Mouse (Mus musculus) bone marrow macrophage, adult 2 months (primary cell): ENCODE results near the gene Serpinh1. TPM values are rescaled to one million over a fixed set of nuclear protein-coding genes. Genes with fewer than 3 reads are reported as not detected.

Experiments used
- H3K27ac ChIP-seq: 2 replicates; pipeline ENCODE4 v1.5.1; 2012; ENCODE audit warnings: low read depth, low read length; ENCODE audit not compliant: insufficient read depth
- H3K4me1 ChIP-seq: 2 replicates; pipeline ENCODE4 v1.6.1; 2012; ENCODE audit warnings: low read length; ENCODE audit not compliant: control insufficient read depth, insufficient read depth
- H3K4me3 ChIP-seq: 2 replicates; pipeline ENCODE4 v1.5.1; 2012; ENCODE audit warnings: mild to moderate bottlenecking, low read length, moderate library complexity; ENCODE audit not compliant: insufficient read depth
- CTCF ChIP-seq: IDR thresholded peaks from 2 replicates; pipeline ENCODE4 v1.5.1; 2012; ENCODE audit warnings: low read depth, mild to moderate bottlenecking, low read length, moderate library complexity
- POLR2A ChIP-seq: IDR thresholded peaks from 2 replicates; pipeline ENCODE4 v1.6.1; 2012; ENCODE audit warnings: mild to moderate bottlenecking, low read depth, low read length, borderline replicate concordance
- polyA plus RNA-seq: library from polyadenylated mRNA; stranded (reverse); fragments of >200 nt; gene quantifications from 2 replicates; pipeline ENCODE4 v1.2.4, GENCODE M21; 2012; ENCODE audit not compliant: missing spikeins, insufficient read depth, insufficient read length

Serpinh1 gene
- 7.2 and 8.5 TPM in 2 replicates for polyA plus RNA-seq

DNA sequence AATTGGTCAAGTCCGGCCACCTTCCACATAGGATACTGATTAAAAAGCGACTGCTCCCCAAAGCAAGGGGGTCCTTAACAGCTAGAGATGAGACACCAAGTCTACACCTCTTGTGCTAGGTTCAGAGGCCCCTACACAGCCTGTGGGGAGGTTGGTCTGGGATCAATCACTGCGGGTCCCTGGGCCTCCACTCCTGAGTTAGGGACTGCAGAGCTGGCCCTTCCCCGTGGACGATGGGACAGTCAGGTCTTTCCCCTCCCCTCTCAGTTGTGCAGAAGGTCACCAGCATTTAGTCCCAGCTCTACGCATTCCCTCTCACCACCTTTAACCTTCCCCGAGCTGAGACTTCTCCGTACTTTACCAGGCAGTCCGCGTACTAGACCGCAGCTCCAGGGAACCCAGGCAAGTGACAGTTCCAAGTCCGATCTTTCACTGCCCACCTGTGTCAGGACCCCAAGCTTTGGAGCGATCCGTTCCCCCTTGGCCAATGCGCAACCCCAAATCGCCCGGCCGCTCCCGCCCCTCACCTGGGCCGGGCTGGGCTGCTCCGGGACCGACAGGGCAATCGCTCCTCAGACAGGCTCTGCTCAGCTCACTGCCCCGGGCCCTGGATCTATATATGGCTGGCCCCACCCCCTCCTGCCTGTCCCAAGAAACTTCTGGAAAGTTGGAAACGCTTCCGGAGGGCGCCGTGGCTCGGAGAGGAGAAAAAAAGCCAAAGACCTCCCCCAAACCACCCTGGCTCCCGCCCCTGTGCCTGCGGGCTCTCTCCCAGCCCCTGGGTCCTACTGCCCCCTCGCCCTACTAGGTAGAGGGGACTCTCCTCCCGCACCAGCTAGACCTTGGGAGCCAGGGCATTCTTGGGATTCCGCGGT lies at the start of gene Serpinh1:
Serpinh1 (minus strand) TSS at position 714 of the 875 bp plus-strand sequence.
- H3K4me3 ChIP-seq, result no peak within 1 kb of the TSS
- no peak within 1 kb of the TSS for H3K27ac ChIP-seq
- TF ChIP-seq CTCF (no peak), POLR2A (no peak)
- H3K4me1 ChIP-seq, result peaks cover 7% of the 10 kb centered on the region; the same call in 1 of the 2 replicates

DNA sequence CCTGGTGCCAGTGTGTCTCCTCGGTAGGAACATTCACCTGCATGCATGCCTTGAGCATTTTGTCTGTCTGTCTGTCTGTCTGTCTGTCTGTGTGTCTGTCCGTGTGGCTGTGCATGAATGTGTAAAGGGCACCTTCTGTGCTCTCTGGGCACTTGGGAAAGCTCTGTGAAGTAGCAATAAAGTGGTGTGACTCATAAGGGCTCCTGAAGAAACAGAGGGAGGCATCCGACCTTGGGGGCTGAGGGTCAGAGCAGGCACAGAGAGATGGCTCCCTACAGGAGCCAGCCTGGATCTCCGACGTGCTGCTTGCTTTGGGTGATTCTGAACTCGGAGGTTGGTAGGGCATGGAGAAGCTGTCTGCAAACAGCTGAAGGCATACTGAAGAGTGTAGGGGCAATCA lies 49.4 kb upstream of the Serpinh1 start:
- peaks cover 50% of the 10 kb centered on the region for H3K4me1 ChIP-seq
- no peak overlapping the region for H3K4me3 ChIP-seq
- 0 out of 2 replicates have a peak overlapping the region, but pooled peaks have one; percentile 38 for H3K27ac ChIP-seq
- TF ChIP-seq POLR2A (no peak), CTCF (no peak)

DNA sequence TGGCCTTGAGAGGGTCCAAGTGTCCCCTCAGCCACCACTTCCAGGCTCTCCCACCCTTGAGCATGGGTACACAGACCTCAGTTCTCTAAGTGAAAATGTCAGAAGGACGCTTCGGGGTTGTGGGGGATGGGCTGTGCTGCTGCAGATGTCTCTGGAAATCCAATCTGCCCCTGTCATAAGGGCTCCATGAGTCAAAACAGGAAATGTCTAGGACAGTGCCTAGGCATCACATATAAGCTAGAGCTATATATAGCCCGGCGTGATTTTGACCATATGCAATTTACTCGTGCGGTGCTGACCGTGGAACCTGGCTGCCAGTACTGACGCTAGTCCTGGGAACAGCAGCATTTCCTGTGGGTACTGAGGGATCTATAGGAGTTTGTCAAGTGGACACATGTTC lies 48.3 kb upstream of the Serpinh1 start:
- peaks cover 41% of the 10 kb centered on the region for H3K4me1 ChIP-seq

GRCm38 (mm10) chr7:99396994-99397659 lies 44.1 kb upstream of the Serpinh1 start:
- TF ChIP-seq CTCF (no peak), POLR2A (no peak)
- H3K4me1 ChIP-seq, result peaks cover 17% of the 10 kb centered on the region
- H3K27ac ChIP-seq, result no peak overlapping the region
- H3K4me3 ChIP-seq, result no peak overlapping the region

More for the DNA sequence above, 48.3 kb upstream of the Serpinh1 start:
- peak overlapping the region; percentile 43 for H3K4me3 ChIP-seq
- H3K27ac ChIP-seq, result peak overlapping the region; percentile 82
- TF ChIP-seq POLR2A, result no peak
- TF ChIP-seq CTCF, result no peak

DNA sequence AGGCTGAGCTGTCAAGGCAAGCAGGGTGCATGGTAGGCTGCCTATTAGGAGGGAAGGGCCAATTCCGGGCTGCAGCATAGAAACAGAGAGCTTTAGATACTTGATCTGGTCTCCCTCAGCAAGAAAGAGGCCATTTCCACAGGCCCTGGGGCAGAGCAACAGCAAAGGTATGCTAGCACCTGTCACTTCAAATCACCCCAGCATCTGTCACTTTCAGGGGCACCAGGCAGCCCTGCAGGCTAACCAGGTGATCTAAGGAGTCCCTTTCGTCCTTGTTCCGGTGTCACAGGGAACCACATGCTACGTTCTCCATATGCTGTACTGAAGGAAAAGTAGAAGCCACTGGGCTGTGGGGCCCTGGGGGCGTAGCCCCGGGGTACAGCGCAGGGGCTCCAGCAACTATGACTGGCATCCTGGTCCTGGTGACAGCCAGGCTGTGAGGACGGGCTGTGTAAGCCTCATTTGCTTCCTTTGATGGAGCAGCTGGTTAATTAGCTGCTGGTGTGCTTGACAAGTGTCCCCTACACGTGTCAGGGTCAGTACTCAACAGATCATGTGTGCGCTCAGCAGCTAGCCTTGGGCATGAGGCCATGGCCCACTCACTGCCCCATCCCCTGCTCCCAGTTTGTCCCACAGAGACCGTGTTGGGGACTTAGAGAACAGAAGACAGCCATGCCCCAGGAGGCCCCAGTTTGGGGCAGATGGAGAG lies 43.0 kb upstream of the Serpinh1 start:
- Histone ChIP-seq H3K4me1 (peaks cover 9% of the 10 kb centered on the region), H3K4me3 (no peak overlapping the region), H3K27ac (no peak overlapping the region)
- TF ChIP-seq CTCF, result no peak
- no peak for TF ChIP-seq POLR2A

DNA sequence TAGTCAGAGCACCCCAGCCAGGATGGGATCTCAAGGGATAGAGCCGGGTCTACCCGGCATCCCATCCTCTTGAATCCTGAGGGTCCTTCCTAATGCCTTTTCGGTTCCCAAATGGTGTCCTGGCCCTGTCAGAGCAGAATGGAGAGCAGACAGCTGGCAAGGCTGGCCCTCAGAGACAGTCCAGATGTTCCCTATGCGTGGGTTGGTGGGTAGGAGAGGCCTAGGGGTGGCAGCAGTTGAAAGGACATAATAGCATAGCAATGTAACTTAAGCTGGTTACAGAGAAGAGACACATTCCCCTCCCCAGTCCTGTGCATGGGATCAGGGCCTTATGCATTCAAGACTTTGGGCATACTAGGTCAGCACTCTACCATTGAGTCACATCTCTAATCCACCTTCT lies 42.3 kb upstream of the Serpinh1 start:
- TF ChIP-seq CTCF (no peak), POLR2A (no peak)
- H3K4me1 ChIP-seq, result peaks cover 9% of the 10 kb centered on the region
- no peak overlapping the region for H3K27ac ChIP-seq
- H3K4me3 ChIP-seq, result no peak overlapping the region

DNA sequence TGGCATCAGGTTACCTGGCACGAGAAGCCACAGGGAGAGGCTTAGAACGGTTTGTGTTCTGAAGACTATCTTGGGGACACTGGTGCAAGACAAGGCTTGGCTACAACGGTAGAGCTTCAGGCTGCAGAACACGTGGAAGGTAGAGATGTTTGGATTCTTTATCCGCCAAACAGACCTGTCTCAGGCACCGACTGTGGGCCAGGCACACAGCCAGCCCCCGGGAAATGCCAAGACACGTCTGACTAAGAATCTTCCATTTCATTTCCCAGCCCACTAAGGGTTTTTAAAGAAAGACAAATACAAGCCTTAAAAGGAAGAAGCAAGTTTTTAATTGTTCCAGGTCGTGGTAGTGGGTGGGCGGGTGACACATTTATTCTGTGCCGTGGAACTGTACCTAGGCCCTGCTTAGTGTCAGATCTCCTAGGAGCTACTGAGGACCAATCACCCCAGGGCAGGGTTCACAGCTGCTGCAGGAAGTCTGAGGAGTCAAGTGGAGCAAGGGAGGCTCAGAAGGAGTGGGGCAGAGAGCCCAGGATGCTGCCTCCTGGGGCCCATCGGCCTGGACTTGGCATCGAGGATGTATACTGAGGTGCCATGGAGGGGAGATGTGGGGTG lies 40.8 kb upstream of the Serpinh1 start:
- Histone ChIP-seq H3K27ac (no peak overlapping the region), H3K4me3 (no peak overlapping the region), H3K4me1 (peaks cover 16% of the 10 kb centered on the region)
- TF ChIP-seq POLR2A (no peak), CTCF (no peak)

- peaks cover 21% of the 10 kb centered on the region for H3K4me1 ChIP-seq
- no peak overlapping the region for H3K27ac ChIP-seq
- no peak overlapping the region for H3K4me3 ChIP-seq
- TF ChIP-seq CTCF (no peak), POLR2A (no peak)
Observed at GRCm38 (mm10) chr7:99392696-99393095, 39.7 kb upstream of the Serpinh1 start.

GRCm38 (mm10) chr7:99390559-99390958 lies 37.5 kb upstream of the Serpinh1 start:
- H3K4me1 ChIP-seq, result peaks cover 31% of the 10 kb centered on the region
- no peak overlapping the region for H3K27ac ChIP-seq
- no peak overlapping the region for H3K4me3 ChIP-seq
- TF ChIP-seq CTCF (no peak), POLR2A (no peak)
